Mouse (Mus musculus) adrenal gland, postnatal 10 days (tissue): Measurements from ENCODE around the gene Gm3285. TPM values are rescaled to one million over a fixed set of nuclear protein-coding genes. Genes with fewer than 3 reads are reported as not detected.

Experiments used
- DNase-seq: peaks from one replicate; pipeline ENCODE4 v3.0.0; 2021; ENCODE audit warnings: mixed read lengths
- long read RNA-seq, 2 experiments: library from polyadenylated mRNA; stranded (forward); transcript quantifications; one replicate each; pipeline ENCODE4 v2.0.0; 2021
- total RNA-seq, 2 experiments: library from RNA; stranded (reverse); gene quantifications; 2 replicates each; pipeline ENCODE4 v1.2.3; 2021

Gm3285 gene
- total RNA-seq = not detected
- long read RNA-seq, experiment 1 = 0 reads
- long read RNA-seq, experiment 2 = 0 reads

DNA sequence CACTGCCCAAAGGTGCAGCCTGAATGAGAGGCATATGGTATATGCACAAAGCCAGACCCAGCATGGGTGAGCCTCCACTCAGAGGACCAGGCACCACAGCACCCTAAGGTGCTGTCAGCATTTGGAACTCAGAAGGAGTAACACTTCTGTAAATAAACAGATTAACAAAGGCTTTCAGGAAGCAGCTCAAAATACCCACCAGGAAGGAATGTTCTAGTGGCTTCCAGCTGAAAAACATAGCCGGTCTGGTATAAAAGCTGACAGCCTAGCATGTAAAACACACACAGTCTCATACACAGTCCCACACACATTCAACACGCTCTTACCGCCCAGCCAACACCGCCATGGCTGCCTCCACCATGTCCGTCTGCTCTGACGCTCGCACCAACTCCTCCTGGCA, at the start of gene Gm3285:
Gene Gm3285 (plus strand): TSS at position 301 of the 400 bp plus-strand sequence.
- no peak for DNase-seq

- DNase-seq = no peak
Observed at GRCm38 (mm10) chr10:77814382-77814781, 47.4 kb upstream of the Gm3285 start, which contains the start of gene Gm2696. Gm2696 (plus strand) TSS chr10:77814682.

DNA sequence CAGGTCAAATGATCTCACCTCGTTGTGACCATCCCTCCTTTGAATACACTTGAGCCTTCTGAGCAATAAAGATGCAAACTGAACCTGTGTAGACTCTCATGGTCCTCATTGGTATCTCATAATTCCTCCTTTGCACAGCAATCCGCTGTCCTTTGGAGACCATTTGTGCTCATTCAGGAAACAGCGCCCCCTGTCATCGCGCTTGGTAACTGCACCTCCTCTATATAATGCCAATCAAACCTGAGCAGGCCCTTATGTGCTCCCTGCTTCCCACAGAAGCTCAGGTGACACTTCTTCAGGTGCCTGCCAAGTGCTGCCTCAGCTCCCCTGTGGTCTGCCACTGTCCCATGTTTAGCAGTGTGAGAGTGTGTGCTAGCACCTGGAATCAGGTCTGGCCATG, 46.3 kb upstream of the Gm3285 start:
- peak; percentile 34 for DNase-seq

GRCm38 (mm10) chr10:77818523-77818922, 43.3 kb upstream of the Gm3285 start:
- DNase-seq = no peak

DNA sequence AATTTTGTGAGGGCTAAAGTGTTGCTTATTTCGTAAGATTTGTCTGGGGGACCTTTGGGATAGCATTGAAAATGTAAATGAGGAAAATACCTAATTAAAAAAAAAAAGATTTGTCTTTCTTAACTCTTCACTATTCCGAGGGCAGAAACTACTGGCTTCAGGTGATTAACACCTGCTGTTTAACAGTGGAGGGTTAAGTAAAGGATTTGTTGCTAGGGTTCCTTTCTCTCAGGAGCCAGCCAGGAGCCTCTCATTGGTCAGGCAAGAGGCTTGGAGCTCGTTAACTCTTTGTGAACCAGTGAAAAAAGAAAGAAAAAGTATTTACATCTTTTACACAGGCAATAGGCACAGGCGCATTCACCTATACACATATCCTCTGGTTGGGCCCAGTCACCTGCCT, 42.6 kb upstream of the Gm3285 start:
- no peak for DNase-seq

- no peak for DNase-seq
Observed at GRCm38 (mm10) chr10:77826951-77827350, 34.8 kb upstream of the Gm3285 start, which contains the start of gene Krtap10-4. Krtap10-4 (minus strand) TSS chr10:77827095.

- DNase-seq = no peak
Observed at GRCm38 (mm10) chr10:77835647-77836046, 26.1 kb upstream of the Gm3285 start, which contains the start of gene Krtap10-10. Krtap10-10 (plus strand) TSS chr10:77835947.

DNA sequence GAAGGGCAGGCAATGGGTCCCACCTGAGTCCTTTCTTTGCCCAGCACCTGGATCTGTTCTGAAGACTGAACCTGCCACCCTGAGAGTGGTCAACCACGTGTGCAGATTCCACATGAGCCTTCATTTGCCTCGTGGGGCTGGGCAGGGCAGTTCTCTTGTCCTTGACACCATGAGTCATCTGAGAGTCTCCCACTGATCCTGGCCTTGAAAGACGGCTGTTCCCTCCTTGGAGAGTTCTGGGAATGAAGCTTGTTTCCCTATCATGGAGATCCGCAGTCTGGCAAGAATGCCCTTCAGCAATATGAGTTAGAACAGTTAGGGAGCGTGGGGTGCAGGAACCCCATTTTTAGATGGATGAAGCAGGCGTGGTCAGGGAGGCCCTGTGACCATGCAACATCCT, 22.8 kb upstream of the Gm3285 start:
- DNase-seq = no peak

DNA sequence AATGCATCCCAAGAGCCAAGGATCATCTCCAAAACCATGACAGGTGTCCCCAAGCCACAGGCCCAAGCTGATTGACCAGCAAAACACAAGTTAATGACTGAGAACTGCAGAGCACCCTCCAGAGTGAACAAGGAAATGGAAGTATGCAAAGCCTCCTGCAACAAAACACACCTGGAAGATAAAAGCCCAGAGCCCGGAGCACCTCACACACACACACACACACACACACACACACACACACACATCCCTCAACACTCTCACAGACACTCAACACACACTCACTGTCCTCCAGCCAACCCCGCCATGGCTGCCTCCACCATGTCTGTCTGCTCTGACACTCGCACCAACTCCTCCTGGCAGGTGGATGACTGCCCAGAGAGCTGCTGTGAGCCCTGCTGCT, 15.3 kb upstream of the Gm3285 start, which contains the start of gene Gm36176:
Gene Gm36176 (plus strand): TSS at position 301 of the 400 bp plus-strand sequence.
- DNase-seq = no peak

GRCm38 (mm10) chr10:77846961-77847360, 14.8 kb upstream of the Gm3285 start:
- DNase-seq = no peak

DNA sequence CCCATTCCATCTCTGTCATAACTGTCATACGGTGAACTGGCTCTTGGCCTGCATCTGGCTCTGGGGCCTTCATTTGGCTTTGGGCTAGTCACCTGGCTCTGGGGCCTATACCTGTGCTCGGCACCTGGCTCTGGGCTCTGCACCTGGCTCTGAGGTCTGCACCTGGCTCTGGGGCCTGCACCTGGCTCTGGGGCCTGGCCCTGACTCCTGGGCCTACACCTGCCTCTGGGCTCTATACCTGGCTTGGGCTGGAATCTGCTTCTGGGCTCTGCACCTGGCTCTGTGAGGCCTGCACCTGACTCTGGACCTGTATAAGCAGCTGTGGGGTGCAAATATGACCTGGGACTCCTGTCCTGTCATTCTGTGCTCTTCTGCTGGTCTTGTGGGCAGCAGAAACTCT, 14.2 kb upstream of the Gm3285 start:
- no peak for DNase-seq

DNA sequence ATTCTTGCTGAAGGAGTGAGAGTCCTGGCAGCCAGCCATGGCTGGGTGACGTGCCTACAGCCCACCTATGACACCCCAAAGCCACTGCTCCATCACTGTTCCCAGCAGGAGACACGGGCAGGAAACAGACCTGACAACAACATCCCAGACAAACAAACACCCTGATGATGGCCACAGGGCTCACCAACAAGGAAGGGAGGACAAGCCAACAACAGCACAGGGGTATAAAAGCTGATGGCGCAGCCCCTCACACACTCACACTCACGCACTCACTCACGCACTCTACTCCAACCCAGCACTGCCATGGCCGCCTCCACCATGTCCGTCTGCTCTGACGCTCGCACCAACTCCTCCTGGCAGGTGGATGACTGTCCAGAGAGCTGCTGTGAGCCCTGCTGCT, 9.2 kb upstream of the Gm3285 start, which contains the start of gene Gm10318:
Gene Gm10318 (plus strand): TSS at position 301 of the 400 bp plus-strand sequence.
- no peak for DNase-seq

DNA sequence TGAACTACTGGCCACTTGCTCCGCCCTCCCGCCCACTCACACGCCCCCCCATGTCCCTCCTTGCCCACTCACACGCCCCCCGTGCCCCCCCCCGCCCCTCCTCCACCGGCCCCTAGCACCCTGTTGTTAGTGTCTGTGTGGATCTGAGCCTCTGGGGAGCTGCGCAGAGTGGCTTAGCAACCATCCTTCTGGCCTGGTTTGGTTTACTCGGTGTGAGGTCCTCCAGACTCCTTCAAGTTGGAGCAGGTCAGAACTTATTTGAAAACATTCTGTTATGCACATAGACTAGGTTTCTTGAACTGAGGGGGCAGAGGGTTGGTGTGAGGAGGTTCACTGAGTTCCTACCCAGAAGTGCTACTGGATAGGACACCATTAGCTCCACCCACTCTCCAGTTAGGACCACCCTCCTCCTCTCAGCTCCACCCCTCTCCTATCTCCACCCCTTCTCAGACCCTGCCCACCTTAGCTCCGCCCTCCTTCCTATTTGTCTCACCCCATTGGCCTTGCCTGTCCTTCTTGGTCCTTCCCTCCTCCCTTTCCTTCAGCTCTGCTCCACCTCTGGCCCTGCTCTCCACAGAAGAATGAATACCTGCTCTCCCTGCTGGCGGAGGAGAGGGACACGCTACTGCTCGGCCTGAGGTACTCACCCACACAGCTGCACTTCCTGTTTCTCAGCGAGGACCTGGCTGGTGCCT, 2.4 kb downstream of the Gm3285 start:
- peak; percentile 32 for DNase-seq

DNA sequence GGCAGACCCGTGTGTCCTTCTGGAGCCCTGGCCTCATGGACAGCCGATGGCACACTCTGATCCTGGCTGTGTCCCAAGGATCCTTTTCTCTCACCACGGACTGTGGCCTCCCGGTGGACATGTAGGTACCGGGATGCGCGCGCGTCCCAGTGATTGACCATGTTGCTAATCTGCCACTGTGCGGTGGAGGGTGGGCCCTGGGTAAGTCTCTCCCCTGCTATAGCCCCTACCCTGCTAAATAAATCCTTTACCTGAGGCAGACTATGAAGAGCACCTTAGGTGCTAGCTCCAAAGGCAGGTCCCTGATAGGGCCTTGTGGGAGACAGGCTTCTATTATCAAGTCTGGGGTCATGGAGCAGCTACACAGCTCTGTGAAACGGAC, 3.0 kb downstream of the Gm3285 start:
- DNase-seq = peak; percentile 26

DNA sequence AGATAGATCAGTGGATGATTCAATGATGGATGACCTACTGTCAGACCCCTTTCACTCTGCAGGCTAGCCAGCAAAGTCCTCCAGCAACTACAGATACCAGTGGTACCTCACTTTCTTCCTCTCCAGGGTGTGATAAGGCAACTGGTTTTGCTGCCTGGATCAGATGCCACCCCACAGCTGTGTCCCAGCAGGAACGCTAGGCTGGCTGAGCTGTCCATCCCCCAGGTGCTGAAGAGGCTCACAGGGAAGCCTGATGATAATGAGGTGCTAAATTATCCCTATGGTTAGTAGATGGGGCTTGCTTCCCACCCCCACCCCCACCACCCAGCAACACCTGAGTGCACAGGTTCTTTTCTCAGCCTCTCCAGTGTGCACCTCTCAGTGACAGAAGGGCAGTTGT, 5.8 kb downstream of the Gm3285 start:
- DNase-seq = peak; percentile 18

- DNase-seq = no peak
Observed at GRCm38 (mm10) chr10:77869651-77870050, 7.9 kb downstream of the Gm3285 start.

DNA sequence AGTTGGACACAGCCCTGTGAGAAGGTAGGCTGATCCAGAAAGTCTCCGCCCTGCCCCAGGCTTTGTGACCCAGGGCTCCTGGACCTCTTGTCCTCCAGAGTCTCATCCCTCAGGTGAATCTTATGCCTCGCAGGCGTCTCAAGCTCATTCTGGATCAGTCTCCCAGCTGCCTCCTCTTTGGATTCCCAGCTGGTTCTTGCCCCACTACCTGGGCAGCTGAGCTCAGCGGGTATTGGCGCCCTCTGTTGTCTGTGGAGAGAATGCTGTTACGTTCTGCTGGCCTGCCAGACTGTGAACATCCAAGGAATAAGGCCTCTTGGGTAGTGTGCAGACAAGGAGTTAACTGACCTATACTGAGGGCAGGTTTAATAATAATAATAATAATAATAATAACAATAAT, 17.2 kb downstream of the Gm3285 start:
- DNase-seq = peak; percentile 58

GRCm38 (mm10) chr10:77880305-77880704, 18.5 kb downstream of the Gm3285 start:
- no peak for DNase-seq

- no peak for DNase-seq
Observed at GRCm38 (mm10) chr10:77882553-77882952, 20.8 kb downstream of the Gm3285 start.

GRCm38 (mm10) chr10:77886007-77886747, 24.4 kb downstream of the Gm3285 start:
- DNase-seq = no peak

- DNase-seq = no peak
Observed at GRCm38 (mm10) chr10:77890987-77891565, 29.3 kb downstream of the Gm3285 start.

GRCm38 (mm10) chr10:77895562-77895961, 33.8 kb downstream of the Gm3285 start:
- peak; percentile 8 for DNase-seq

- DNase-seq = peak; percentile 8
Observed at GRCm38 (mm10) chr10:77900126-77900525, 38.4 kb downstream of the Gm3285 start.
